Mouse (Mus musculus) gastrocnemius, postnatal 10 days (tissue): ENCODE measurements around the gene Pmm1. TPM values are rescaled to one million over a fixed set of nuclear protein-coding genes. Genes with fewer than 3 reads are reported as not detected.
"Not testable (repeated sequence)": the region's sequence is repeated elsewhere in the genome, so short reads cannot be mapped to it uniquely, and the experiment has no call there.

Source experiments
- DNase-seq: peaks from one replicate; pipeline ENCODE4 v3.0.0; 2021; ENCODE audit warnings: mixed read lengths
- long read RNA-seq, 2 experiments: library from polyadenylated mRNA; stranded (forward); transcript quantifications; one replicate each; pipeline ENCODE4 v2.0.0; 2021
- total RNA-seq, 2 experiments: library from RNA; stranded (reverse); gene quantifications; 2 replicates each; pipeline ENCODE4 v1.2.3; 2021

Pmm1 gene
- total RNA-seq = 10 to 100 TPM; 12.0 to 15.3 TPM
- long read RNA-seq, experiment 1, transcript Pmm1-201 (8 exons, 1,300 nt) = major isoform, 6 of 9 reads
- long read RNA-seq, experiment 1, partial matches to known transcripts = 0 of 9 reads
- long read RNA-seq, experiment 1, other reads (novel, unspliced or antisense) = 2 of 9 reads
- long read RNA-seq, experiment 2, transcript Pmm1-201 (8 exons, 1,300 nt) = major isoform, 16 of 17 reads
- long read RNA-seq, experiment 2, partial matches to known transcripts = 0 of 17 reads
- long read RNA-seq, experiment 2, other reads (novel, unspliced or antisense) = 1 of 17 reads

DNA sequence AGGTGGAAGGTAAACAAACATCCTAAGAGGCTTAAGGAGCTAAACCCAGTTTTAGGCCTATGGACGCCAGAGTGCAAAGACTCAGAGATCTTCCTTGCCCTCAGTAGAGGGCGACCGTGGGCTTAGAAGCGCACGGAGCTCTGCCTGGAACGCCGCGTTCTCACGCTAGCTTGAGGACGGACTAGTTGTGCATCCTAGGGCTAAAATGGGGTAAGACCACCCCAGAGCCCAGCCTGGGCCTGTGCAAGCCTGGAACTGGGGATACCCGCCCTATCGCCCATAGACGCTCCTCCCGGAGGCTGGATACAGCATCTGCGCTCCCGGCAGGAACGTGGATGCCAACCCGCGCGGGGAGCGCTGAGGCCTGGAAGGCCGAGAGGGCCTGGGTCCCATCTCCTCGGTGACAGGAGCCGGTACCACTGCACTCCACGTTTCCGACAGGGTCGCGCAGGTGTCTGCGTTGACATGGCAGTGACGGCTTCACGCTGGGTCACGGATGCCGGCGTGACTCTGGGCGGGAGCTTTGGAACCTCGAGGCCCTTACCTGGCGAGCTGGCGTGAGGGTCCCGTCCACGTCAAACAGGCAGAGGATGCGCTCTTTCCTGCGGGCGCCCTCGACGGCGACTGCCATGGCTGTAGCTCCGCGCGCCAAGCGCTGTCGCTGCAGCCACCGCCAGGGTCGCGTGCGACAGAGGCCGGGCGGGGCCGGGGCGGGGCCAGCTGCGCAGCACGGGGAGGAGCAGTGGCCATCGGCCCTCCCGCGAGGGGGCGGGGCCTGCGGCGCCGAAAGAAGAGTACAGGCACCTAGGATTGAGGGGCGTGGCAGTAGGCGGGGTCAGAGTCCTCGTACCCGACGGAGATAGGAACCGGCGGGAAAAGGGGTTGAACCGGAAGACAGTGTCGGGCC, at the start of gene Pmm1:
TSS of gene Pmm1 (minus strand) at position 760 of the 907 bp plus-strand sequence.
- DNase-seq = peak; percentile 99

DNA sequence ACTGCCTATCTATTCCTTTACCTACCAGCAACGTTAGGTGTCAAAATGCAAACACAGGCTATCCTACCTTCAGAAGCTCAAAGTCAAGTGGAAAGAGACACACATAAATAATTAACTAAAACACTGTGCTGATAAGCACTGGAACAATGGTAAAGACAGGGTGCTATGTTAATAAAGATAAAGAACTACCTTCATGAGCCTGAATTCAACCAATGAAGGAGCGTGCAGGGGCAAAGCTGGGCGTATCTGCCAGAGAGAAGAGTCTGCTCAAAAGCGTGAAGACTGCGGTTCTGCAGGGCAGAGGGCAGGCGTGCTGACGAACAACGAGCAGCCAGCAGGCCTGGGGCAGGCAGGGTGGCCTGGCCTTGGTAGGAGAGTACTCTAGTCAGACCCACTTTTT, 43.5 kb upstream of the Pmm1 start:
- no peak for DNase-seq

DNA sequence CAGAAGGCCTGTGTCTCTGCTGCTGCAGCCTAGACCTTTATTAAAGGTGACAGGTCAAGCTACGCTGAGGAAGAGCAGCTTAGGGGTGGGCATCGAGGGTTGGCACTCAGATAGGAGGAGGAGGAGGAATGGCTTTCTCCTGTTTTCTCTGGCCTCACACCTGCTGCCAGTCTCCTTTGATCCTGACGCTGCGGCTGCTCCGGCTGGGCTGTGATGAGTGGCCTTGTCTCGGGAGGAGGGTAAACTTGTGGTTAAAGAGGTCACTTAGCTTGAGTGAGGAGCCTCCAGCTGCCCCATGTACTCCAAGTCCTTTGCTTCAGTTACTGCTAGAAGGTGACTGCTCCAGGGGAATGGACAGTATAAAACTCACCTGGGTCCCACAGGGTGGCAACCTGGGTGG, 33.3 kb upstream of the Pmm1 start:
- no peak for DNase-seq

DNA sequence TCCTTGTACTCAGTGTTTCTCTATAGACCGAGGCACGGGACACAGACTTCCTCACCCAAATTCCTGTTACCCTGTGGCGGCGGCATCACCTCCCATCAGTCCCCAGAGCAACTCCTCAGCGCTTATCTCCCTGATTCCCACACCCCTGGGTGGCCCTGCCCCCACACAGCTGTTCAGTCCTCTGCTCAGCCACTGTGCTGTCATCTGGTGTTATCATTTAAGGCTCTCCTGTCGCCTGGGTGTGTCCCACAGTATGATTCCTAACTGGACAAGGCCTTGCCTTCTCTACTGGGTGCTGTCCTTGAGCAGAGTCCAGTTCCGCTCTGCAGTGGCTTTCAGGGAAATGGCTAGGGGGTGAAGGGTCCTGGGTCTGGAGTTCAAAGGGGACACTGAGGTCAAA, 29.8 kb upstream of the Pmm1 start:
- DNase-seq = peak; percentile 18

DNA sequence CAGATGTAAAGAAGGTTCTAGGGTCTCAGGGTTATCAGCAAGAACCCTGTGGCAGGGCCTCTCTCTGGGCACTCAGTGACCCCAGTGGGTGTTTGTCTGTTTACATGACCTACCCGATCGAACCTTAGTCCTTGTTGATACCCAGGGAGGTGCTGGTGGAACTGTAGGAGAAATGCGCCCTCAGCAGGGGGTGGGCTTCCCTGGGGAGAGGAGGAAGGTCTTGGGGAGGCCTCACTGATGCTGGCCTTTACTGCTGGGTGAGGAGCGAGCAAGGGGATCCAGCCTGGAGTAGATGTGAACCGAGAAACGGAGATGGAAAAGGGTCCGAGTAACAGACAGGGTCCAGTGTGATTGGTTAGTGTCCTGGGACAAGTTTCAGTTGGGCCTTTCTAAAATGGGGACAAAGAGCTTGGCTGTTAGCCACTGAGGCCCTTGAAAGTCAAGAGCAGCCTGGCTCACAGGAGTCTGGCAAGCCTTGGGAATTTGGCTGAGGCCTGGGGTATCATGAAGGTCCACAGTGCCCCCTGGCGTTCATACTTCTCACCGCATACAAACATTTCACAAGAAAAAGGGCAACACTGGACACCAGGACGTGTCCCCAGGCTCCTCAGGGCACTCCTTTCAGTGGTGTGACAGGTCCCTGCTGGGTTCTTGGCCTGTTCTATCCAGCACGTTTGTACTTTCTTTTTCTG, 28.8 kb upstream of the Pmm1 start:
- peak; percentile 91 for DNase-seq

DNA sequence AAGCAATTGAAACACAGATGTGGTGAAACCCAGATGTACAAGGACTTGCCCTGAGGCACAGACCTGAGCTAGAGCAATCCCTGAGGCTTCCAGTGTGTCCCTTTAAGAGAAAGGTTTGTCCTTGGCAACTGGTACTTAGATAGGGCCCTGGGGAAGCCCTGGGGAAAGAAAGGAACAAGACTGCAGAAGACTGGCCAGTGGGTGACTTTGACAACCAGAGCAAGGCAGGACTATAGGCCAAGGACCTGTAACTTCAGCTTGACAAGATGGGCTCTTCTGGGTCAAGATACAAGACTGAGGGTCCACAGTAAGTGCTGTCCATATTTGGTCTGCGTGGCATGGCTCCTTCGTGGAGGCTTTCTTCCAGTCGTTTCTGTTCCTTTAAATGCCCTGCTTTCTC, 26.9 kb upstream of the Pmm1 start, which contains the start of gene Xrcc6:
TSS of gene Xrcc6 (plus strand) at position 190 of the 400 bp plus-strand sequence.
- DNase-seq = no peak

DNA sequence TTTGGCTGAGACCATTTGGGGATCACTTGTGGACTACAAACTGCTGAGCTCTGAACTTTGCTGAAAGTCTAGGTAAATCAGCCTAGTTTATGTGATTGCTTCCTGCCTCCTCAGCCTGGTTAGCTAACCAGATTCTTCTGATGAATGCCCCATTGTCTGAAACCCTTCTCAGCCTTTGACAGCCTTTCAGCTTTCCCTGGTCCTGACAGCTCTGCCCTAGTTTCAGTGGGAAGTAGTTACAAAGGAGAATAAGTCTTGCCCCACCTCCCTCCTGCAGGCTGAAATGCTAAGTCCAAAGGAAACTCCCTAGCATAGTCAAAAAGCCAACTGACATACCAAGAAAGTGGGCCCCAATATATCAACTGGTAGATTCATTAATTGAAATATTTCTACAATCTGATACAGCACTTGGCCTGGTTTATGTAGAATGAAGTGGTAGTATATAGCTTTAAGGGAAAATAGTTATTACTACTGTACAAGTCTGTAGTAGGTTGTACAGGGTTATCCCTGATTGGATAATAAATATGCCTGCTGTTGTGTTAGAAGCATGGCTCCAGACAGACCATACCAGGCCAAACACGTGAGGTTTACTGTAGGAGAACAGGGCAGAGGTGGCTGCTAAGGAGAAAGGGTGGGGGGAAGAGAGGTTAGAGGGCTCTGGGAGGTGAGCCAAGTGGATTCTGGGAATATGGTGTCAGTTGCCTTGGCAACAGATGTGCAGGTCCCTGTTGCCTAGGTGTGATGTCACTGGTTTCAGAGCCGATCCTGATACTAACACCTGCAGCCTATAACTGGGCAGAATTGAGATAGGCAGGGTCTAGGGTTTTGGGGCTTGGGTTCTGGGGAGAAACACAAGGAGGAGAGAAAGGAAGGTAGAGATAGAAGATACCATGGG, 24.8 kb upstream of the Pmm1 start:
- DNase-seq = no peak

DNA sequence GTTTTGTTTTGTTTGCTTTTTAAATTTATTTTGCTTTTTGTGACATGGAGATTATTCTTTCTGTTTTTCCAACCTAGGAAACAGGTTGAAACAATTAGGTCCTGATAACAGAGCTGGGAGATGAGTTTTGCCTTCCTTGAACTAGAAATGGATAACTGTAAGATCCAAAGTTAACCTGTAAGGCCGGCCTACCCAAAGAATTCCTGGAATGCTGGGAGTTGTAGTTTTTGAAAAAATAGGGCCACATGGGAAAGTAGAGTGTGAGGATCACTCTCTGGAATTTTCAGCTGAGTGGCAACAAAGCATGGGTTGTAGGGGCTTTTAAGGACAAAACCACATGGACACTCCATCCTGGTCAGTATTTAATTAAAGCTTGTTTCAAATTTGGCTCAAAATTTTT, 21.4 kb upstream of the Pmm1 start:
- no peak for DNase-seq

DNA sequence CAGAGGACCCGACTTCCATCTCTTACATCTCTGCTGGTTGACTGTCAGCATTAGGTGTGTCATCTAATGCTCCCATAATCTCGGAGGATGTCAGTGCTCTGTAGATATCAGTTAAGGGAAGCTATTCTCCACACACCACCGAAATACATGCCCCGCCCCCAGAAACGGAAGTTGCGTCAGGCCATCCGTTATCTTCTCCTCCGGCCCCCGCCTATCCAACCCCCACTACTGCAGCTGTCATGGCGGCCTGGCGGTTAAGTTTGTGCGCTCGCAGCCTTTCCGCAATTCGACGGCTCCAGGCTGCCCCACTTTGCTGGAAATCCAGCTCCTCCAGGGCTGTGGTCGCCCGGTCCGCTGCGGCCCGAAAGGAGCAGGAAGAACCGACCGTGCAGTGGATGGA, 19.6 kb upstream of the Pmm1 start, which contains the start of gene 1700029P11Rik:
TSS of gene 1700029P11Rik (plus strand) at position 220 of the 400 bp plus-strand sequence.
- no peak for DNase-seq

DNA sequence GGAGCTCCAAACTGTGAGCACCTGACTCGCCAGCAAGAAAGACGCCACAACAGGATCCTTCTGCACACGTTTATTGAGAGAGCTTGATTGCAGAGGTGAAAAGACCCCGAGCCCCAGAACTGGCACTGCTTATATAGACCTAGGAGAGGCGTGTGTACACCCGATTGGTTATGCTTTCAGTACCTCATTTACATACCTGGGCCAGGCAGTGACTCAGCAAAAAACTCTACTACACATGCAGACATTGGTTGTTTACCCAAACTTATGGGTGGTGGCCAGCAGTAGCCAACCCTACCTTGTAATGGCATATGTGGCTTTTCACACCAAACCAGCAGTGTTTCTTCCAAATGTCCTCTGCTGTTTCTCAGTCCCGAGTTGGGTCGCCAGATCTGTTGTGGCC, 14.4 kb upstream of the Pmm1 start:
- DNase-seq = not testable (repeated sequence)

DNA sequence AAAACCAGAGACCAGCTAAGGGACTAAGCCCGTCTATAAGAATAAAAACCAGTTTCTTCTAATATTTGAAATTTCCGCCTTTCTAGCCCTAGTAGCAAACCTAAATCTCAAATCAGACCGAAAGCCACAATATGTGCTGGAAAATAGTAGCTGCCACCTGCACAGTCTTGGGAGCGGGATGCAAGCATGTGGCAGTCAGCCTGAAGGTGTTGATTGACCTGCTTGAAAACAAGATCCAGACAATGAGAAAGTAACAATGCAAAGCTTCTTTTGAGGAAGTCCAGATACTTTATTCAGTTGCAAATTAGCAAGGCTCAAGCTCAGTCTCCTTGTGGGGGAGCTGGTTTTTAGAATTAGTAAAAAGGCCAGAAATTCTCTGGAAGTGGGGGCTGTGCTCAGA, 9.8 kb upstream of the Pmm1 start:
- not testable (repeated sequence) for DNase-seq

DNA sequence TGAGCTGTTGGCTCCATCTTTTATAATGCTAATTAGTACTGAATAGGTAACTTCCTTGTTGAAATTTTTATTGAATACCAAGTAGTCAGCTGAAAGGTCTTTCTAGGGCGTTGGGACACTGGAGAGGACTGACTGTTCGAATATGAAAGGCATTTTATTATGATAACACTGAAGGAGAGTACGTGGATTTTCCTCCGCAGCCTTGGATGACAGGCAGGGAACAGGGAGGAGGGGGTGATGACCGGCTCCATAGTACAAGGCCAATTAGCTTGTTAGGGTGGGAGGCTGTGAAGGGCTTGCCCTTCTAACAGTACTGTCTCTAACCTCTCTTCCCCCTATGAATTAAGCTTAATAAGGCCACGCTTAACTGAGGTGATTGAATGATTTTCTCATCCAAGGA, 8.9 kb upstream of the Pmm1 start:
- DNase-seq = not testable (repeated sequence)

DNA sequence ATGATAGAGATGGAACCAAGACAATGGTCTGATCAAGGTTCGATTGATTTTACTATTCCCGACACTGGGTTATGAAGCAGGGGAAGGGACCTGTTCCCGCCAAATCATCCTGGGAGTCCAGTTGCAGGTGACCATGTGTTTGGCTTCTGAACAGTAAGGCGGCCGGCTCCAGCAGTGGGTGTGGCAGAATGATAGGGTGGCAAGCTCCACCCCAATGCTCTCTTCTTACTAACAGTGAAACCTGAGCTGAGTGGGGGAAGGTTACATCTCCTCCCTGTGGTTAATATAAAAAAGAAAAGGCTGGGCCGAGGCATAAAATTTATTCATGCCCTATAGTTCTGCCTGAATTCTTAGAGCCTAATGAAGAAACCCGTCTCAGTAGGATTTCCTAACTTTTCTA, 8.4 kb upstream of the Pmm1 start:
- DNase-seq = no peak

DNA sequence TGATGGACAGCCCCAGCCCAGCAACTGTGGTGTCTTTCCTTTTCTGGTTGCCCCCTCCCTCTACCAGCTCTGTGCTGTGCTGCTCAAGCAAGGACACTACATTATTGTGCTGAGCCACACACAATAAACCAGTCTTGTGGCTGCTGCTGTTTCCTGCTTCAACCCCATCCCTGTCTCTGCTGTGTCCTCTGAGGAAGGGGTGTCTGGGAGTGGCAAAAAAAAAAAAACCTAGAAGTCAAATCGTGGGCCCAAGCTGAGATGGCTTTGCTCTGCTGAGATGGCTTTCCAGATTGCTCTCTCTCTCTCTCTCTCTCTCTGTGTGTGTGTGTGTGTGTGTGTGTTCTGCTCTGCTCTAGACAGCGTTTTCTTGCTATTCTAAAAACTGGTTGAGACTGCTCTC, 7.7 kb upstream of the Pmm1 start:
- no peak for DNase-seq

DNA sequence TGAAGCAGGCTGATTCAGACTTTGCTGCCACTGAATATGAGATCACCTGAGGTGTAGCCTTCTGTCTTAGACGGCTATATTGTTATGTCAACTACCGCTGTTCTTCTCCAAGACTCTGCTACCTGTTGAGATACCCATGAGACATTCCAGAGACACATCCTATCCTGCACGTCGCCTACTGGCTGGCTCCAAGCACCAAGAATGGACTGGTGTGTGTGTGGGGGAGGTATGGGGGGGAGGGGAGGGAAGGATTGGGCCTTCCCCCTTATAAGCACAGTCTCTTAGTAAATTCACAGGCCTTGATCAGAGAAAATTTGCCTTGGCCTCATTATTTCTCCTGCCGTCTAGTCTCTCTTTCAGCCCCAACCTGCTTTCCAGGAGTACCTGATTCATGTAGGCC, 7.1 kb upstream of the Pmm1 start:
- no peak for DNase-seq

DNA sequence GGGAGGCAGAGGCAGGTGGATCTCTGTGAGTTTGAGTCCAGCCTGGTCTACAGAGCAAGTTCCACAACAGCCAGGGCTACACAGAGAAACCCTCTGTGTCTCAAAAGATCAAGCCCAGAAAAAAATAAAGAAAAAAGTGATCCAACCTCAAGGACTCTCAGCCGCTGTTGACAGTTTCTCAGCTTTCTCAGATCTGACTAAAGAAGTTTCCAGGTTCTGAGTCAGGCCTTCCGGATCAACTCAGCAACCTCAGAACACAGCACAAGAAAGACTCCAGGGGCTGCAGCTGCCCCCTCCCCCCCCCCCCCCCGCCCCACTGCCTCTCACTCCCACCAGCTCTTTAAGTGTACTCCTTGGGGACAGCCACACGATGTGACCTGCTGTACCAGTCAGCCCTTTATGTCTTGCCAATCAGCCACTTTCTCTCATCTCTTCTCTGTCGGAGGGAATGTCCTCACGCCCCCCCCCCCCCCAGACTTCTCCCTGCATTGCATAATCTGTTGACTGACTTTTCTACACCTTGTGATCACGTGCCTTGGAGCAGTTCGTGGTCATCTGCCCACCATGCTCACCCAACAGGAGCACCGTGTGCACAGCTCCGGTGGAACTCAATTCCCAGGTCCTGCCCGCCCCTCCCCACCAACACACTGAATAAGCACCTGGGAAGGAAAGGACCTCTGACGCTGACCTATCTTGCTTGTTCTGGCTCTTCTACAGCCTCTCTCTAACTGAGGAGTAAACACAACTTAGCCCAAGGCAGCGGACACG, 5.5 kb upstream of the Pmm1 start:
- no peak for DNase-seq

DNA sequence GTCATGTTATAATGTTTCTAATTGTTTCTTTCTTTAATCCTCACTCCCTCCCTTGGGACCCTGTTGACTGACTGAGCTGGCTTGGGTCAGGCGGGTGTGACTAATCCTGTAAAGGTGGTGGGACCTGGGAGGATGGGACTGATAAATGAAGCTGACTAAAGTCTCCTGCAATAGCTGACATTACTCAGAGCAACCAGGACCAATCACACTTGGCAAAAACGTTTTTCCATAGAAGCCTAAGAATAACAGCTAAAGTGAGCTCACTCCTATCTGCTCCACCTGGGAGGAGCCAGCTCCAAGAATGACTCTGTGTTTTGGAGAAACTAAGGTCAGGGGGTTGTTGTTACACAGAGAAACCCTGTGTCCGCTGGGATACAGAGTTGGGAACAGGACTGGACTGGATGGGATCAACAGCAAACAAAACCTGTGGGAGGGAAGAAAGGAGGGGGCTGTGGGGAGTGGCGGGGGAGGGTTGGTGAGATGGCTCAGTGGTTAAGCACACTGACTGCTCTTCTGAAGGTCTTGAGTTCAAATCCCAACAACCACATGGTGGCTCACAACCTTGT, 4.3 kb upstream of the Pmm1 start:
- no peak for DNase-seq

DNA sequence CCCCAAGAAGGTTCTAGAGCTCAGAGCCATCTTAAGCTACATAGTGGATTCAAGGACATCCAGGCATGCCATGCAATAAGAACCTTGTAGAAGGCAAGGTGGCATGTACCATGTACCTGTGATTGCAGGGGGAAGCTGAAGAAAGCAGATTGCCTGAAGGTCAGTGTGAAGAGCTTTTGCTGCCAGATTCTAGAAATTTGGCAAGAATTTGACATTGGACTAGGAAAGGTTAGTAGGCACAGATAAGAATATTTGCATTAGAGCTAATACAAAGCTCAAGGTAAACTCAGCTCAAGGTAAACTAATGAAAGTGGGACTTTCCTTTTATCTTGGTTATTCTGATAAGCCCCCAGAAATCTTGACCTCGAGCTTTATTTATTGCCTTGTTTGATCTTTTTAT, 3.5 kb upstream of the Pmm1 start:
- DNase-seq = no peak

DNA sequence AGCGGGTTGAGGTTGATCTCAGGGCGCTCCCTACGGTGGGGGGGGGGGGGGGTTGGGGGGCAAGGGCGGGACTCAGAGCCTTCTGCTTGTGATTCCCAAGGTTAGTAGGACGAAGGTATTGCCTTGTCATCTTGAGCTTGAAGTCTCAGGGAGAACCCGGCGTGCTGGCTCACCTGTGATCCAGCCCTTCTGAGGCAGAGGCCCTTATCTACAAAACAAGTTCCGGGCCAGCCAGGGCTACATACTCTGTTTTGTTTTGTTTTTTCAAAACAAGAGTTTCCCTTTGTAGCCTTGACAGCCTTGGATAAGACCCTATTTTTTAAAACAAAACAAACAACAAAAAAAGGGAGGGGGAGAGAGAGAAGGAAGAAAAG, 335 bp upstream of the Pmm1 start:
- DNase-seq = no peak

DNA sequence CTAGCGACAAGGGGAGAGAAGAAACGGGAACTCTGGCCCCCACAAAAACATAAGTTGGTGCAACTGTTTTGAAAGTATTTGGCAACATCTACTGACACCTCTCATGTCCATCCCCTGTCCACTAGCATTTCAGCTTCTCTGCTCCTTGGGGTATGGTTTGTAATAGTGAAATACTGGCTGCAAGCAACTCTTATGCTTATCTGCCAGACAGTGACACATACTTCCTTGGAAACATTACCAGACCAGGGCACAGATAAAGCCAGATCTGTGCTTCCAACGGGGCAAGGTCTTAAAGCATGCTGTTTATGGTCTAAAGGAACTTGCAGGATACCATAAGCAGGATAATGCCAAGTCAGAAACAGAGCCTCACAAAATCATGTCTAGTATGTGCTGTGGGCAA, 1.8 kb downstream of the Pmm1 start:
- no peak for DNase-seq

DNA sequence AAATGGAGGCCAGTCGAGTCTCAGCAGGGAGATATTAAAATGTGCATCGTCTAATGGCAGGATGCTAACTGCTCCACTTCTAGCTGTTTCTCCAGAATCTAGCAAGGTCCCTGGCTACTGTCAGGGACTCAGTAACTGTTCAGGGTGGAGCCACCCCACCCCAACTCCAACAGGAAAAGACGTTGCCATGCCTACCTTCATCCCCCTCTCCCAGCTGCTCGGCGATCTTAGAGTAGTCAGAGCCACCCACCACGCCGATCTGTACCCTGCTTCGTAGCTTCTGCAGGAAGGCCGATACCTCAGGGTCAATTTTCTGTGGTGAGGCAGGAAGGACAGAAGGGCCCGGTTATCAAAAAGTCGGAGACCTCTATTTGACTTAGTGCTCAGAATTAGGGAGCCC, 3.1 kb downstream of the Pmm1 start:
- no peak for DNase-seq
